Mouse (Mus musculus) kidney, adult 11 months (tissue): ENCODE results near the gene Ivd.

ENCODE experiments used
- DNase-seq: peaks from one replicate; pipeline ENCODE4 v3.0.0; 2022

Ivd gene

GRCm38 (mm10) chr2:118910605-118911278, 49.0 kb downstream of the Ivd start:
- peak; percentile 71 for DNase-seq

- no peak for DNase-seq
These were observed 51.0 kb downstream of the Ivd start for GRCm38 (mm10) chr2:118912706-118913105.

GRCm38 (mm10) chr2:118913551-118914276, 52.0 kb downstream of the Ivd start:
- peak; percentile 78 for DNase-seq

- no peak for DNase-seq
These were observed 52.9 kb downstream of the Ivd start for GRCm38 (mm10) chr2:118914685-118915084.

- DNase-seq = peak; percentile 70
These were observed 54.7 kb downstream of the Ivd start for GRCm38 (mm10) chr2:118916436-118916835.

GRCm38 (mm10) chr2:118918543-118918942, 56.8 kb downstream of the Ivd start:
- no peak for DNase-seq

GRCm38 (mm10) chr2:118920428-118920827, 58.7 kb downstream of the Ivd start:
- no peak for DNase-seq

GRCm38 (mm10) chr2:118925952-118926351, 64.2 kb downstream of the Ivd start:
- no peak for DNase-seq

- DNase-seq = peak; percentile 71
These were observed 64.7 kb downstream of the Ivd start, which contains the start of gene Chst14 for GRCm38 (mm10) chr2:118926361-118926997. Gene Chst14, plus strand, starts transcription at chr2:118926496.

GRCm38 (mm10) chr2:118926998-118927739, 65.4 kb downstream of the Ivd start:
- no peak for DNase-seq
